Mouse (Mus musculus) ES-Bruce4 (cell line): Measurements from ENCODE around the gene Spata13. TPM values are rescaled to one million over a fixed set of nuclear protein-coding genes. Genes with fewer than 3 reads are reported as not detected.

ENCODE experiments used
- H3K27ac ChIP-seq: 2 replicates; pipeline ENCODE4 v1.5.1; 2012; ENCODE audit warnings: low read length, inconsistent platforms; ENCODE audit not compliant: insufficient read depth
- H3K27me3 ChIP-seq: 2 replicates; pipeline ENCODE4 v1.6.1; 2012; ENCODE audit warnings: mild to moderate bottlenecking, low read length, inconsistent platforms; ENCODE audit not compliant: control insufficient read depth, poor library complexity, insufficient read depth, severe bottlenecking
- H3K36me3 ChIP-seq: 2 replicates; pipeline ENCODE4 v1.6.1; 2012; ENCODE audit warnings: inconsistent platforms, mild to moderate bottlenecking, low read length, moderate library complexity; ENCODE audit not compliant: control insufficient read depth, poor library complexity, insufficient read depth, severe bottlenecking
- H3K4me1 ChIP-seq: one replicate; pipeline ENCODE4 v1.8.1; 2011; ENCODE audit warnings: low read length; ENCODE audit not compliant: control insufficient read depth, insufficient read depth
- H3K4me3 ChIP-seq: 2 replicates; pipeline ENCODE4 v1.5.1; 2011; ENCODE audit warnings: low read depth, mild to moderate bottlenecking, low read length
- H3K9ac ChIP-seq: 2 replicates; pipeline ENCODE4 v1.6.1; 2012; ENCODE audit warnings: low read depth, mild to moderate bottlenecking, inconsistent platforms; ENCODE audit not compliant: poor library complexity, severe bottlenecking
- H3K9me3 ChIP-seq: replicated peaks from 2 replicates; pipeline ENCODE4 v1.6.1; 2012; ENCODE audit warnings: mild to moderate bottlenecking, low read length, inconsistent platforms; ENCODE audit not compliant: control insufficient read depth, poor library complexity, insufficient read depth, severe bottlenecking
- CTCF ChIP-seq: IDR thresholded peaks from one replicate; pipeline ENCODE4 v1.8.1; 2011; ENCODE audit warnings: low read depth, low read length
- EP300 ChIP-seq: IDR thresholded peaks from 2 replicates; pipeline ENCODE4 v1.6.1; 2011; ENCODE audit warnings: low read depth, low read length; ENCODE audit not compliant: insufficient read depth
- POLR2A ChIP-seq: IDR thresholded peaks from one replicate; pipeline ENCODE4 v1.8.1; 2011; ENCODE audit warnings: low read length; ENCODE audit not compliant: insufficient read depth
- polyA plus RNA-seq: library from polyadenylated mRNA; stranded (reverse); fragments of >200 nt; gene quantifications from 2 replicates; pipeline ENCODE4 v1.2.4, GENCODE M21; 2011; ENCODE audit warnings: low read depth; ENCODE audit not compliant: missing spikeins, insufficient read depth, insufficient read length

Spata13 gene
- polyA plus RNA-seq, 1 experiment, result 38.5 TPM

- TF ChIP-seq POLR2A (no peak), EP300 (no peak), CTCF (no peak)
- H3K27ac ChIP-seq, result no peak overlapping the region
- H3K4me1 ChIP-seq, result no peaks in the 10 kb centered on the region
- no peak overlapping the region for H3K4me3 ChIP-seq
- no peak overlapping the region for H3K9ac ChIP-seq
- no peaks in the 10 kb centered on the region for H3K9me3 ChIP-seq
- no peaks in the 10 kb centered on the region for H3K36me3 ChIP-seq
- no peaks in the 10 kb centered on the region for H3K27me3 ChIP-seq
These were observed 36.4 kb downstream of the Spata13 start for GRCm38 (mm10) chr14:60670191-60670590.

- Histone ChIP-seq H3K9me3 (no peaks in the 10 kb centered on the region), H3K27ac (no peak overlapping the region), H3K27me3 (no peaks in the 10 kb centered on the region), H3K4me3 (no peak overlapping the region), H3K36me3 (no peaks in the 10 kb centered on the region), H3K9ac (no peak overlapping the region), H3K4me1 (no peaks in the 10 kb centered on the region)
- TF ChIP-seq EP300 (no peak), POLR2A (no peak), CTCF (no peak)
These were observed 37.7 kb downstream of the Spata13 start for GRCm38 (mm10) chr14:60671504-60671903.

- Histone ChIP-seq H3K27ac (no peak overlapping the region), H3K4me1 (no peaks in the 10 kb centered on the region), H3K27me3 (no peaks in the 10 kb centered on the region), H3K4me3 (no peak overlapping the region), H3K36me3 (no peaks in the 10 kb centered on the region), H3K9ac (no peak overlapping the region), H3K9me3 (no peaks in the 10 kb centered on the region)
- TF ChIP-seq POLR2A (no peak), CTCF (no peak), EP300 (no peak)
These were observed 41.9 kb downstream of the Spata13 start for GRCm38 (mm10) chr14:60675697-60676096.

GRCm38 (mm10) chr14:60676625-60677314, 43.0 kb downstream of the Spata13 start:
- Histone ChIP-seq H3K4me1 (no peaks in the 10 kb centered on the region), H3K9me3 (no peaks in the 10 kb centered on the region), H3K27me3 (no peaks in the 10 kb centered on the region), H3K27ac (no peak overlapping the region), H3K36me3 (no peaks in the 10 kb centered on the region), H3K9ac (no peak overlapping the region), H3K4me3 (no peak overlapping the region)
- no peak for TF ChIP-seq POLR2A
- no peak for TF ChIP-seq EP300
- TF ChIP-seq CTCF, result no peak

- Histone ChIP-seq H3K4me1 (no peaks in the 10 kb centered on the region), H3K36me3 (no peaks in the 10 kb centered on the region), H3K27ac (no peak overlapping the region), H3K27me3 (no peaks in the 10 kb centered on the region), H3K9me3 (no peaks in the 10 kb centered on the region), H3K9ac (no peak overlapping the region), H3K4me3 (no peak overlapping the region)
- TF ChIP-seq POLR2A (no peak), CTCF (no peak), EP300 (no peak)
These were observed 48.7 kb downstream of the Spata13 start for GRCm38 (mm10) chr14:60682361-60683023.

- Histone ChIP-seq H3K27me3 (no peaks in the 10 kb centered on the region), H3K4me1 (no peaks in the 10 kb centered on the region), H3K36me3 (no peaks in the 10 kb centered on the region), H3K9me3 (no peaks in the 10 kb centered on the region), H3K27ac (no peak overlapping the region), H3K4me3 (no peak overlapping the region), H3K9ac (no peak overlapping the region)
- no peak for TF ChIP-seq CTCF
- no peak for TF ChIP-seq POLR2A
- no peak for TF ChIP-seq EP300
These were observed 50.2 kb downstream of the Spata13 start for GRCm38 (mm10) chr14:60683989-60684388.
